In the genomic region with DNA sequence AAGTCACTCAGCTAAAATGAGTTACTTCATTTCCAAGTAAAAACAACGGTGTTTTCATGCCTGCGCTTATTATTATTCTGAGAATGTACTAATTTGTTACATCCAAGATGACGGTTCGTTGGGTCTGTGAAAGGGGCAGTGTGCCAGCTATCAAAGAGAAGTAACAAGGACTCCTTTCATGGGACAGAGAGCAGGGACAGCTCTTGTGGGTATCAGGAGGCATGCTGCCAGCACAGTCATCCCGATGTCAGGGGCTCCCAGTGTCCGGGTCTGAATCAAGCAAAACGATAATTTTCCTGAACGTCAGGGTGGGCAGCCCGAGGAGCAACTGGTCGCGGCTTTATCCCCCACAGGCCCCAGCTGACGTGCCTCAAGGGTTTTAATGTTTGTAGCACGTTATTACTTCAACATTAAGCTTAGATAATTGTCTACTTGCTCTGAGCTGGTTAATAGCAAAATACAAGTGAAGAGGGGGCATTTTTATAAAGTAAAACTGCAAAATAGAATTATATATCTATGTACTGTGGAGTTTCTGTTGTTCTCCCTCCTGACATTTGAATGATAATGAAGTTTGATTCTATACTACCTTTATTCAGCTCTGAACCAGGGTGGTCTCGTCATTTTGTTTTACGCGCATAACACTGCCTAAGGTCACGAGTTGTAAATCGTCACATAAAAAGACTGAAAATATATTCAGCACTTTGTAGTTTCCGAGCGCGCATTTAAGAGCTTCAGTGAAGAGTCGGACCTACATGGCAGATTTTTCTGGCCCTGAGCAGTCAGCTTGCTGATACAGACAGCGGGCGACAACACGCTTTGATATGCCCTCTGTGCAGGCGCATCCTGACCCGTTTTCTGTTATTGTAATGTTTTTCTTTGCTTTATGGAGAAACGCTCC, we compare ENCODE assay signal across 9 mouse cellular contexts.
DNase-seq lines count a peak whose midpoint lies in the region; ATAC-seq and TF ChIP-seq lines count a peak whose summit lies in the region.
"Had no signal": no experiment of that assay in that cellular context is flagged by ENCODE, and none has a peak within 500 bp of the region (broad histone marks: within the 10 kb centered on the region; RNA-seq: fewer than 3 reads in every experiment).

No protein-coding gene starts in this region.

- H3K9me3 ChIP-seq in lung, embryonic 14.5 days (ENCODE audit: low read depth, low read length) = 0 out of 2 replicates have a peak, but pooled peaks cover 3% of the 10 kb centered on the region
- H3K9me3 ChIP-seq in forebrain, embryonic 13.5 days (replicated peaks) = peaks cover 6% of the 10 kb centered on the region
- H3K9me3 ChIP-seq in midbrain, postnatal 0 days (ENCODE audit: low read length) = 0 out of 2 replicates have a peak, but pooled peaks cover 2% of the 10 kb centered on the region
- no peaks in the 10 kb centered on the region for H3K9me3 ChIP-seq in kidney, embryonic 14.5 days (ENCODE audit: control insufficient read depth, low read length)
- H3K9me3 ChIP-seq in heart, embryonic 12.5 days (replicated peaks) = 0 out of 2 replicates have a peak, but pooled peaks cover 2% of the 10 kb centered on the region
- H3K9me3 ChIP-seq: stomach, embryonic 15.5 days had no signal

- H3K4me2 ChIP-seq in lung, embryonic 14.5 days = peak overlapping the region; percentile 43
- H3K4me2 ChIP-seq in forebrain, embryonic 13.5 days = peak overlapping the region; percentile 51
- H3K4me2 ChIP-seq in midbrain, postnatal 0 days (ENCODE audit: low read depth, low read length, poor library complexity, severe bottlenecking) = peak overlapping the region; percentile 27
- H3K4me2 ChIP-seq in kidney, embryonic 14.5 days (replicated peaks; ENCODE audit: low read depth, low read length) = no peak overlapping the region
- H3K4me2 ChIP-seq in heart, embryonic 12.5 days = no peak overlapping the region
- H3K4me2 ChIP-seq: stomach, embryonic 15.5 days had no signal

- H3K27ac ChIP-seq in lung, embryonic 14.5 days (ENCODE audit: low read depth) = no peak overlapping the region
- H3K27ac ChIP-seq in forebrain, embryonic 13.5 days = peak overlapping the region; percentile 81
- 0 out of 2 replicates have a peak overlapping the region, but pooled peaks have one; percentile 39 for H3K27ac ChIP-seq in midbrain, postnatal 0 days (ENCODE audit: low read depth, low read length)
- H3K27ac ChIP-seq in kidney, embryonic 14.5 days (ENCODE audit: low read depth, low read length) = no peak overlapping the region
- no peak overlapping the region for H3K27ac ChIP-seq in heart, embryonic 12.5 days (ENCODE audit: poor library complexity, severe bottlenecking)
- H3K27ac ChIP-seq: stomach, embryonic 15.5 days had no signal

- no peak overlapping the region for H3K4me3 ChIP-seq in lung, embryonic 14.5 days (ENCODE audit: low read depth, low read length)
- H3K4me3 ChIP-seq in forebrain, embryonic 13.5 days = 0 out of 2 replicates have a peak overlapping the region, but pooled peaks have one; percentile 9
- H3K4me3 ChIP-seq in midbrain, postnatal 0 days (ENCODE audit: low read depth, low read length) = no peak overlapping the region
- no peak overlapping the region for H3K4me3 ChIP-seq in kidney, embryonic 14.5 days (ENCODE audit: low read length)
- H3K4me3 ChIP-seq in heart, embryonic 12.5 days = no peak overlapping the region
- H3K4me3 ChIP-seq: stomach, embryonic 15.5 days had no signal

- no peak for TF ChIP-seq CTCF in lung, embryonic 14.5 days (IDR thresholded peaks at IDR 0.05; ENCODE audit: low read depth)
- no peak for TF ChIP-seq CTCF in midbrain, postnatal 0 days (IDR thresholded peaks at IDR 0.05)

- no peaks in the 10 kb centered on the region for H3K27me3 ChIP-seq in lung, embryonic 14.5 days (ENCODE audit: insufficient read depth, low read length)
- H3K27me3 ChIP-seq in forebrain, embryonic 13.5 days = peaks cover 4% of the 10 kb centered on the region; the same call in 1 of the 2 replicates
- peaks cover 3% of the 10 kb centered on the region; the same call in 1 of the 2 replicates for H3K27me3 ChIP-seq in midbrain, postnatal 0 days (ENCODE audit: insufficient read depth, low read length)
- H3K27me3 ChIP-seq in kidney, embryonic 14.5 days (ENCODE audit: control insufficient read depth, insufficient read depth, low read length) = no peaks in the 10 kb centered on the region
- no peaks in the 10 kb centered on the region for H3K27me3 ChIP-seq in heart, embryonic 12.5 days (replicated peaks)
- H3K27me3 ChIP-seq: stomach, embryonic 15.5 days had no signal

- 25% methylated on average over 28 of the region's 28 CpGs for WGBS in lung, embryonic 14.5 days
- WGBS in forebrain, embryonic 13.5 days = 9% methylated on average over 28 of the region's 28 CpGs
- 20% methylated on average over 28 of the region's 28 CpGs for WGBS in midbrain, postnatal 0 days
- 39% methylated on average over 28 of the region's 28 CpGs for WGBS in kidney, embryonic 14.5 days
- 71% methylated on average over 28 of the region's 28 CpGs for WGBS in heart, embryonic 12.5 days

- H3K36me3 ChIP-seq in lung, embryonic 14.5 days (ENCODE audit: insufficient read depth) = no peaks in the 10 kb centered on the region
- H3K36me3 ChIP-seq in forebrain, embryonic 13.5 days (ENCODE audit: poor library complexity, severe bottlenecking) = no peaks in the 10 kb centered on the region
- H3K36me3 ChIP-seq in midbrain, postnatal 0 days (ENCODE audit: insufficient read depth, low read length) = no peaks in the 10 kb centered on the region
- no peaks in the 10 kb centered on the region for H3K36me3 ChIP-seq in kidney, embryonic 14.5 days (ENCODE audit: control insufficient read depth, insufficient read depth, low read length)
- no peaks in the 10 kb centered on the region for H3K36me3 ChIP-seq in heart, embryonic 12.5 days
- H3K36me3 ChIP-seq: stomach, embryonic 15.5 days had no signal

- DNase-seq in lung, embryonic 14.5 days = peak; percentile 55
- no peak for DNase-seq in lung, adult 18-20 months
- peak; percentile 71 to 90 for DNase-seq in layer of hippocampus, postnatal 14 days (ENCODE audit: low spot score in 2 of 2)
- peak; percentile 91 for DNase-seq in midbrain, postnatal 0 days (ENCODE audit: low spot score)
- no peak for DNase-seq in urinary bladder, adult 2 months (ENCODE audit: low spot score)

- ATAC-seq in lung, embryonic 14.5 days (ENCODE audit: insufficient read depth) = peak; percentile 44
- peak; percentile 78 for ATAC-seq in forebrain, embryonic 13.5 days
- ATAC-seq in midbrain, postnatal 0 days (ENCODE audit: low FRiP score) = peak; percentile 67
- ATAC-seq in kidney, embryonic 14.5 days (ENCODE audit: low FRiP score, low TSS enrichment) = no peak
- ATAC-seq in heart, embryonic 12.5 days (ENCODE audit: insufficient number of reproducible peaks, low FRiP score) = no peak

- H3K4me1 ChIP-seq in lung, embryonic 14.5 days (ENCODE audit: insufficient read depth) = peaks cover 5% of the 10 kb centered on the region; the same call in 1 of the 2 replicates
- H3K4me1 ChIP-seq in forebrain, embryonic 13.5 days = peaks cover 56% of the 10 kb centered on the region
- no peaks in the 10 kb centered on the region for H3K4me1 ChIP-seq in midbrain, postnatal 0 days (ENCODE audit: insufficient read depth, low read length)
- H3K4me1 ChIP-seq in kidney, embryonic 14.5 days (ENCODE audit: control insufficient read depth, insufficient read depth, low read length) = no peaks in the 10 kb centered on the region
- no peaks in the 10 kb centered on the region for H3K4me1 ChIP-seq in heart, embryonic 12.5 days (replicated peaks)

- no peak overlapping the region for H3K9ac ChIP-seq in lung, embryonic 14.5 days
- H3K9ac ChIP-seq in forebrain, embryonic 13.5 days = peak overlapping the region; percentile 21
- H3K9ac ChIP-seq in midbrain, postnatal 0 days (replicated peaks; ENCODE audit: low read length, poor library complexity, severe bottlenecking) = no peak overlapping the region
- no peak overlapping the region for H3K9ac ChIP-seq in kidney, embryonic 14.5 days (ENCODE audit: low read depth, low read length)
- no peak overlapping the region for H3K9ac ChIP-seq in heart, embryonic 12.5 days
- H3K9ac ChIP-seq: stomach, embryonic 15.5 days had no signal

Comparison
In these comparisons a context has a peak if more than half of its experiments do, and no peak if none do; other contexts are left out.
1. DNase-seq: peak in lung, embryonic 14.5 days (single experiment), layer of hippocampus, postnatal 14 days (2 of 2) and midbrain, postnatal 0 days (single experiment); none in lung, adult 18-20 months (0 of 2) and urinary bladder, adult 2 months (single experiment).
2. ATAC-seq: peak in lung, embryonic 14.5 days (single experiment), forebrain, embryonic 13.5 days (single experiment) and midbrain, postnatal 0 days (single experiment); none in kidney, embryonic 14.5 days (single experiment) and heart, embryonic 12.5 days (single experiment).
3. H3K27ac ChIP-seq: peak in forebrain, embryonic 13.5 days (single experiment) and midbrain, postnatal 0 days (single experiment); none in lung, embryonic 14.5 days (single experiment), kidney, embryonic 14.5 days (single experiment) and heart, embryonic 12.5 days (single experiment).
4. H3K4me2 ChIP-seq: peak in lung, embryonic 14.5 days (single experiment), forebrain, embryonic 13.5 days (single experiment) and midbrain, postnatal 0 days (single experiment); none in kidney, embryonic 14.5 days (single experiment) and heart, embryonic 12.5 days (single experiment).